Mouse (Mus musculus): Measurements from ENCODE around the gene C2cd5. TPM values are rescaled to one million over a fixed set of nuclear protein-coding genes. Genes with fewer than 3 reads are reported as not detected.

Gene C2cd5
- total and polyA plus RNA-seq, 3 experiments, result 16.8 to 149 (median 49.8) TPM

- Histone ChIP-seq H3K4me1 (ENCODE audit: insufficient read depth, low read depth, low read length) (no peaks in the 10 kb centered on the region), H3K9me3 (replicated peaks) (no peaks in the 10 kb centered on the region; the same call in 1 of the 2 replicates), H3K27me3 (ENCODE audit: insufficient read depth, low read length) (peaks cover 10% of the 10 kb centered on the region; the same call in 1 of the 2 replicates), H3K36me3 (replicated peaks) (no peaks in the 10 kb centered on the region), H3K4me3 (ENCODE audit: low read depth, low read length) (no peak within 1 kb of the TSS)
- DNase-seq (ENCODE audit: low spot score) (no peak), ATAC-seq (ENCODE audit: extremely low read depth, insufficient number of reproducible peaks, low FRiP score, poor library complexity, severe bottlenecking) (no peak)
- TF ChIP-seq GATA1 (IDR thresholded peaks at IDR 0.05; ENCODE audit: borderline replicate concordance, low read length) (no peak), TAL1 (conservative IDR thresholded peaks at IDR 0.05; ENCODE audit: low read depth, low read length) (no peak), GATA2 (IDR thresholded peaks at IDR 0.05; ENCODE audit: borderline replicate concordance, low read depth, low read length) (no peak), CTCF (IDR thresholded peaks at IDR 0.05; ENCODE audit: low read depth, low read length) (no peak), POLR2AphosphoS5 (IDR thresholded peaks at IDR 0.05; ENCODE audit: insufficient replicate concordance, low read depth, low read length) (no peak)
Measured at GRCm38 (mm10) chr6:142964076-142964530, 135.8 kb downstream of the C2cd5 start, which contains the start of gene St8sia1. TSS of gene St8sia1 (minus strand) at chr6:142964452.

GRCm38 (mm10) chr6:142963480-142964075, 136.4 kb downstream of the C2cd5 start:
- Histone ChIP-seq H3K36me3 (replicated peaks) (no peaks in the 10 kb centered on the region), H3K4me1 (ENCODE audit: insufficient read depth, low read depth, low read length) (no peaks in the 10 kb centered on the region), H3K27me3 (ENCODE audit: insufficient read depth, low read length) (peaks cover 10% of the 10 kb centered on the region; the same call in 1 of the 2 replicates), H3K4me3 (ENCODE audit: low read depth, low read length) (no peak overlapping the region), H3K9me3 (replicated peaks) (no peaks in the 10 kb centered on the region; the same call in 1 of the 2 replicates)
- no peak for TF ChIP-seq POLR2AphosphoS5 (IDR thresholded peaks at IDR 0.05; ENCODE audit: insufficient replicate concordance, low read depth, low read length)
- no peak for TF ChIP-seq GATA2 (IDR thresholded peaks at IDR 0.05; ENCODE audit: borderline replicate concordance, low read depth, low read length)
- TF ChIP-seq TAL1 (conservative IDR thresholded peaks at IDR 0.05; ENCODE audit: low read depth, low read length), result no peak
- TF ChIP-seq GATA1 (IDR thresholded peaks at IDR 0.05; ENCODE audit: borderline replicate concordance, low read length), result no peak
- TF ChIP-seq CTCF (IDR thresholded peaks at IDR 0.05; ENCODE audit: low read depth, low read length), result no peak
- ATAC-seq (ENCODE audit: extremely low read depth, insufficient number of reproducible peaks, low FRiP score, poor library complexity, severe bottlenecking) (no peak), DNase-seq (ENCODE audit: low spot score) (no peak)

- DNase-seq (ENCODE audit: low spot score) (no peak), ATAC-seq (ENCODE audit: extremely low read depth, insufficient number of reproducible peaks, low FRiP score, poor library complexity, severe bottlenecking) (no peak)
- Histone ChIP-seq H3K36me3 (replicated peaks) (no peaks in the 10 kb centered on the region), H3K27me3 (ENCODE audit: insufficient read depth, low read length) (peaks cover 14% of the 10 kb centered on the region), H3K9me3 (replicated peaks) (no peaks in the 10 kb centered on the region; the same call in 1 of the 2 replicates), H3K4me1 (ENCODE audit: insufficient read depth, low read depth, low read length) (no peaks in the 10 kb centered on the region), H3K4me3 (ENCODE audit: low read depth, low read length) (no peak overlapping the region)
- TF ChIP-seq GATA2 (IDR thresholded peaks at IDR 0.05; ENCODE audit: borderline replicate concordance, low read depth, low read length) (no peak), CTCF (IDR thresholded peaks at IDR 0.05; ENCODE audit: low read depth, low read length) (no peak), POLR2AphosphoS5 (IDR thresholded peaks at IDR 0.05; ENCODE audit: insufficient replicate concordance, low read depth, low read length) (no peak), TAL1 (conservative IDR thresholded peaks at IDR 0.05; ENCODE audit: low read depth, low read length) (no peak), GATA1 (IDR thresholded peaks at IDR 0.05; ENCODE audit: borderline replicate concordance, low read length) (no peak)
Measured at GRCm38 (mm10) chr6:142962881-142963280, 137.1 kb downstream of the C2cd5 start.

- Histone ChIP-seq H3K4me3 (ENCODE audit: low read depth, low read length) (no peak overlapping the region), H3K27me3 (ENCODE audit: insufficient read depth, low read length) (peaks cover 14% of the 10 kb centered on the region), H3K9me3 (replicated peaks) (no peaks in the 10 kb centered on the region; the same call in 1 of the 2 replicates), H3K36me3 (replicated peaks) (no peaks in the 10 kb centered on the region), H3K4me1 (ENCODE audit: insufficient read depth, low read depth, low read length) (no peaks in the 10 kb centered on the region)
- no peak for TF ChIP-seq POLR2AphosphoS5 (IDR thresholded peaks at IDR 0.05; ENCODE audit: insufficient replicate concordance, low read depth, low read length)
- no peak for TF ChIP-seq TAL1 (conservative IDR thresholded peaks at IDR 0.05; ENCODE audit: low read depth, low read length)
- TF ChIP-seq CTCF (IDR thresholded peaks at IDR 0.05; ENCODE audit: low read depth, low read length), result no peak
- no peak for TF ChIP-seq GATA2 (IDR thresholded peaks at IDR 0.05; ENCODE audit: borderline replicate concordance, low read depth, low read length)
- TF ChIP-seq GATA1 (IDR thresholded peaks at IDR 0.05; ENCODE audit: borderline replicate concordance, low read length), result no peak
- no peak for DNase-seq (ENCODE audit: low spot score)
- ATAC-seq (ENCODE audit: extremely low read depth, insufficient number of reproducible peaks, low FRiP score, poor library complexity, severe bottlenecking), result no peak
Measured at GRCm38 (mm10) chr6:142962476-142962875, 137.5 kb downstream of the C2cd5 start.

- Histone ChIP-seq H3K36me3 (replicated peaks) (no peaks in the 10 kb centered on the region), H3K4me3 (ENCODE audit: low read depth, low read length) (no peak overlapping the region), H3K27me3 (ENCODE audit: insufficient read depth, low read length) (peaks cover 14% of the 10 kb centered on the region), H3K9me3 (replicated peaks) (no peaks in the 10 kb centered on the region; the same call in 1 of the 2 replicates), H3K4me1 (ENCODE audit: insufficient read depth, low read depth, low read length) (no peaks in the 10 kb centered on the region)
- TF ChIP-seq TAL1 (conservative IDR thresholded peaks at IDR 0.05; ENCODE audit: low read depth, low read length) (no peak), POLR2AphosphoS5 (IDR thresholded peaks at IDR 0.05; ENCODE audit: insufficient replicate concordance, low read depth, low read length) (no peak), GATA2 (IDR thresholded peaks at IDR 0.05; ENCODE audit: borderline replicate concordance, low read depth, low read length) (no peak), GATA1 (IDR thresholded peaks at IDR 0.05; ENCODE audit: borderline replicate concordance, low read length) (no peak), CTCF (IDR thresholded peaks at IDR 0.05; ENCODE audit: low read depth, low read length) (no peak)
- ATAC-seq (ENCODE audit: extremely low read depth, insufficient number of reproducible peaks, low FRiP score, poor library complexity, severe bottlenecking) (no peak), DNase-seq (ENCODE audit: low spot score) (no peak)
Measured at GRCm38 (mm10) chr6:142961721-142962455, 138.1 kb downstream of the C2cd5 start.

Other genes with a start within 250 kb of the C2cd5 start
- gene St8sia1, start 135.7 kb downstream of the C2cd5 start, total RNA-seq (2014; fragmentation: Nextera tagmentation), result not detected in 2 replicates
- gene St8sia1, start 135.7 kb downstream of the C2cd5 start, total RNA-seq (2017), result 0.11 TPM in 1 of 2 replicates, not detected in the other
- gene St8sia1, start 135.7 kb downstream of the C2cd5 start, polyA plus RNA-seq (2012), result not detected in 2 replicates
- 199 and 208 TPM in 2 replicates for gene Etnk1, start 67.1 kb upstream of the C2cd5 start, total RNA-seq (2014; fragmentation: Nextera tagmentation)
- 268 and 281 TPM in 2 replicates for gene Etnk1, start 67.1 kb upstream of the C2cd5 start, total RNA-seq (2017)
- gene Etnk1, start 67.1 kb upstream of the C2cd5 start, polyA plus RNA-seq (2012), result 28.4 and 46.1 TPM in 2 replicates